Mouse (Mus musculus) neutrophil, adult 83 days (primary cell): Measurements from ENCODE around the gene Ppat. TPM values are rescaled to one million over a fixed set of nuclear protein-coding genes. Genes with fewer than 3 reads are reported as not detected.

Experiments
- total RNA-seq, 2 experiments: library from RNA; stranded (reverse); gene quantifications; one replicate each; pipeline ENCODE4 v1.2.4; 2023

Gene Ppat
- 10 to 100 TPM in 1 of 2 experiments, 1 to 10 TPM in 1; 8.0 to 10.7 TPM for total RNA-seq

GRCm38 (mm10) chr5:76951106-76952027 is at the start of gene Ppat, which contains the start of gene Paics:
TSS of gene Ppat (minus strand) at chr5:76951578.
TSS of gene Paics (plus strand) at chr5:76951307.

GRCm38 (mm10) chr5:76974554-76975285 is 23.3 kb upstream of the Ppat start, which contains the start of gene Srp72:
TSS of gene Srp72 (plus strand) at chr5:76974683.

GRCm38 (mm10) chr5:76905405-76906154 is 45.8 kb downstream of the Ppat start, which contains the start of gene Aasdh:
TSS of gene Aasdh (minus strand) at chr5:76905514.

Other genes starting within 250 kb of the Ppat start
- gene Aasdh, start 46.1 kb downstream of the Ppat start, total RNA-seq, result 10 to 100 TPM in 1 of 2 experiments, 1 to 10 TPM in 1; 7.2 to 15.0 TPM
- gene Paics, start 271 bp downstream of the Ppat start, total RNA-seq, result 10 to 100 TPM; 63.3 to 80.1 TPM
- gene Srp72, start 23.1 kb upstream of the Ppat start, total RNA-seq, result 10 to 100 TPM; 72.1 to 72.5 TPM
- gene Arl9, start 52.5 kb upstream of the Ppat start, total RNA-seq, result not detected
- under 1 TPM; 0.46 to 0.50 TPM for gene Thegl, start 64.4 kb upstream of the Ppat start, total RNA-seq
- gene Hopx, start 163.5 kb upstream of the Ppat start, total RNA-seq, result 10 to 100 TPM; 39.3 to 41.7 TPM